ENCODE assay signal across 9 mouse cellular contexts in genomic region chr11:77850401-77851244, GRCm38 (mm10). TPM values are rescaled to one million over a fixed set of nuclear protein-coding genes. Genes with fewer than 3 reads are reported as not detected.
DNase-seq lines count a peak whose midpoint lies in the region; ATAC-seq and TF ChIP-seq lines count a peak whose summit lies in the region.
"Had no signal": no experiment of that assay in that cellular context is flagged by ENCODE, and none has a peak within 500 bp of the region (broad histone marks: within the 10 kb centered on the region; RNA-seq: fewer than 3 reads in every experiment).

No protein-coding gene starts in this region.

- no peak overlapping the region for H3K9ac ChIP-seq in neural tube, embryonic 11.5 days (ENCODE audit: low read length)
- peak overlapping the region; percentile 39; the same call in 1 of the 2 replicates for H3K9ac ChIP-seq in forebrain, embryonic 12.5 days
- H3K9ac ChIP-seq in intestine, embryonic 15.5 days = no peak overlapping the region
- H3K9ac ChIP-seq in midbrain, embryonic 13.5 days (replicated peaks) = peak overlapping the region; percentile 56
- no peak overlapping the region for H3K9ac ChIP-seq in liver, embryonic 11.5 days (ENCODE audit: low read depth, low read length)

- no peaks in the 10 kb centered on the region for H3K27me3 ChIP-seq in neural tube, embryonic 11.5 days (ENCODE audit: control insufficient read depth, insufficient read depth, low read length)
- H3K27me3 ChIP-seq in forebrain, embryonic 12.5 days = peaks cover 34% of the 10 kb centered on the region
- no peaks in the 10 kb centered on the region for H3K27me3 ChIP-seq in intestine, embryonic 15.5 days (replicated peaks)
- 0 out of 2 replicates have a peak, but pooled peaks cover 16% of the 10 kb centered on the region for H3K27me3 ChIP-seq in midbrain, embryonic 13.5 days
- H3K27me3 ChIP-seq in thymus, adult 2 months (ENCODE audit: control insufficient read depth, insufficient read depth, low read length) = no peaks in the 10 kb centered on the region
- H3K27me3 ChIP-seq in liver, embryonic 11.5 days (replicated peaks; ENCODE audit: control insufficient read depth, insufficient read depth, low read length) = no peaks in the 10 kb centered on the region
- H3K27me3 ChIP-seq: Patski had no signal

- H3K36me3 ChIP-seq in neural tube, embryonic 11.5 days (ENCODE audit: control insufficient read depth, insufficient read depth, low read length) = peaks cover 8% of the 10 kb centered on the region
- H3K36me3 ChIP-seq in forebrain, embryonic 12.5 days (replicated peaks) = peaks cover 58% of the 10 kb centered on the region
- peaks cover 18% of the 10 kb centered on the region; the same call in 1 of the 2 replicates for H3K36me3 ChIP-seq in intestine, embryonic 15.5 days
- H3K36me3 ChIP-seq in midbrain, embryonic 13.5 days = peaks cover 75% of the 10 kb centered on the region
- H3K36me3 ChIP-seq in thymus, adult 2 months (ENCODE audit: control insufficient read depth, insufficient read depth, low read length) = peaks cover 59% of the 10 kb centered on the region
- H3K36me3 ChIP-seq in liver, embryonic 11.5 days (ENCODE audit: control insufficient read depth, insufficient read depth, low read length) = peaks cover 39% of the 10 kb centered on the region

- no peak overlapping the region for H3K4me2 ChIP-seq in neural tube, embryonic 11.5 days (ENCODE audit: low read depth)
- H3K4me2 ChIP-seq in forebrain, embryonic 12.5 days = peak overlapping the region; percentile 27; the same call in 1 of the 2 replicates
- H3K4me2 ChIP-seq in intestine, embryonic 15.5 days (replicated peaks) = peak overlapping the region; percentile 18; the same call in 1 of the 2 replicates
- peak overlapping the region; percentile 41 for H3K4me2 ChIP-seq in midbrain, embryonic 13.5 days (replicated peaks)
- H3K4me2 ChIP-seq in liver, embryonic 11.5 days = no peak overlapping the region

- TF ChIP-seq POLR2A in thymus, adult 2 months (IDR thresholded peaks at IDR 0.05; ENCODE audit: control insufficient read depth, extremely low read depth, insufficient read depth, low read length, poor library complexity) = no peak

- H3K9me3 ChIP-seq in neural tube, embryonic 11.5 days (ENCODE audit: control insufficient read depth, low read length) = no peaks in the 10 kb centered on the region
- H3K9me3 ChIP-seq in forebrain, embryonic 12.5 days = no peaks in the 10 kb centered on the region
- H3K9me3 ChIP-seq in intestine, embryonic 15.5 days = no peaks in the 10 kb centered on the region
- no peaks in the 10 kb centered on the region for H3K9me3 ChIP-seq in midbrain, embryonic 13.5 days
- H3K9me3 ChIP-seq in liver, embryonic 11.5 days (ENCODE audit: control insufficient read depth, low read length) = no peaks in the 10 kb centered on the region

- H3K4me3 ChIP-seq in neural tube, embryonic 11.5 days (ENCODE audit: low read depth, low read length) = no peak overlapping the region
- peak overlapping the region; percentile 10; the same call in 1 of the 2 replicates for H3K4me3 ChIP-seq in forebrain, embryonic 12.5 days (replicated peaks)
- no peak overlapping the region for H3K4me3 ChIP-seq in intestine, embryonic 15.5 days (replicated peaks)
- peak overlapping the region; percentile 16; the same call in 1 of the 2 replicates for H3K4me3 ChIP-seq in midbrain, embryonic 13.5 days (replicated peaks)
- H3K4me3 ChIP-seq in thymus, adult 2 months (ENCODE audit: control insufficient read depth, insufficient read depth, low read length) = no peak overlapping the region
- no peak overlapping the region for H3K4me3 ChIP-seq in liver, embryonic 11.5 days (ENCODE audit: low read depth, low read length)

- peaks cover 26% of the 10 kb centered on the region for H3K4me1 ChIP-seq in neural tube, embryonic 11.5 days (ENCODE audit: control insufficient read depth, insufficient read depth, low read length)
- H3K4me1 ChIP-seq in forebrain, embryonic 12.5 days = peaks cover 68% of the 10 kb centered on the region
- H3K4me1 ChIP-seq in intestine, embryonic 15.5 days (replicated peaks) = peaks cover 34% of the 10 kb centered on the region
- peaks cover 81% of the 10 kb centered on the region for H3K4me1 ChIP-seq in midbrain, embryonic 13.5 days (replicated peaks)
- no peaks in the 10 kb centered on the region for H3K4me1 ChIP-seq in thymus, adult 2 months (replicated peaks; ENCODE audit: control insufficient read depth, insufficient read depth, low read length)
- H3K4me1 ChIP-seq in liver, embryonic 11.5 days (replicated peaks; ENCODE audit: control insufficient read depth, insufficient read depth, low read length) = no peaks in the 10 kb centered on the region; the same call in 1 of the 2 replicates

- H3K27ac ChIP-seq in neural tube, embryonic 11.5 days (ENCODE audit: low read depth, low read length) = peak overlapping the region; percentile 53; the same call in 1 of the 2 replicates
- peak overlapping the region; percentile 89 for H3K27ac ChIP-seq in forebrain, embryonic 12.5 days
- H3K27ac ChIP-seq in intestine, embryonic 15.5 days = 0 out of 2 replicates have a peak overlapping the region, but pooled peaks have one; percentile 24
- H3K27ac ChIP-seq in midbrain, embryonic 13.5 days = peak overlapping the region; percentile 95
- H3K27ac ChIP-seq in thymus, adult 2 months (ENCODE audit: control insufficient read depth, insufficient read depth, low read length) = no peak overlapping the region
- H3K27ac ChIP-seq in liver, embryonic 11.5 days (ENCODE audit: low read depth, low read length) = no peak overlapping the region

- peak; percentile 46 for DNase-seq in neural tube, embryonic 11.5 days (ENCODE audit: low spot score)
- DNase-seq in neural tube, embryonic 10.5 days (ENCODE audit: extremely low spot score, low spot score) = no peak
- no peak for DNase-seq in thymus, adult 2 months
- DNase-seq in liver, embryonic 11.5 days (ENCODE audit: low spot score) = no peak
- DNase-seq in spleen, postnatal 14 days (ENCODE audit: low spot score in 2 of 2) = no peak

- peak; percentile 67; the same call in 1 of the 2 replicates for ATAC-seq in neural tube, embryonic 11.5 days (ENCODE audit: insufficient read depth, low FRiP score, low TSS enrichment)
- ATAC-seq in forebrain, embryonic 12.5 days (ENCODE audit: low FRiP score) = peak; percentile 79
- peak; percentile 30; the same call in 1 of the 2 replicates for ATAC-seq in intestine, embryonic 15.5 days
- peak; percentile 92 for ATAC-seq in midbrain, embryonic 13.5 days
- ATAC-seq in liver, embryonic 11.5 days (replicated peaks; ENCODE audit: low FRiP score) = no peak
- ATAC-seq: Patski had no signal

- TF ChIP-seq CTCF in thymus, adult 2 months (IDR thresholded peaks at IDR 0.05; ENCODE audit: borderline replicate concordance, control insufficient read depth, extremely low read depth, insufficient read depth, low read length, poor library complexity) = no peak

- 34% methylated on average over 22 of the region's 24 CpGs for WGBS in neural tube, embryonic 11.5 days
- 41% methylated on average over 24 of the region's 24 CpGs for WGBS in forebrain, embryonic 12.5 days
- 44% methylated on average over 24 of the region's 24 CpGs for WGBS in intestine, embryonic 15.5 days
- 21% methylated on average over 24 of the region's 24 CpGs for WGBS in midbrain, embryonic 13.5 days
- WGBS in thymus, adult 2 months = 95% methylated on average over 24 of the region's 24 CpGs
- 71% methylated on average over 24 of the region's 24 CpGs for WGBS in liver, embryonic 11.5 days

RNA-seq across cellular contexts. Expression of gene Pipox, which starts 43.3 kb away (rescaled TPM):
- polyA plus RNA-seq in neural tube, embryonic 11.5 days (2014; fragmentation: Nextera tagmentation; extraction: Ambion mirVana) = 2.6 and 4.0 TPM in 2 replicates
- polyA plus RNA-seq in forebrain, embryonic 12.5 days (2016; fragmentation: Nextera tagmentation; extraction: Ambion mirVana) = 14.5 and 16.5 TPM in 2 replicates
- 29.8 and 36.1 TPM in 2 replicates for polyA plus RNA-seq in intestine, embryonic 15.5 days (2015; fragmentation: Nextera tagmentation; extraction: Ambion mirVana)
- 8.6 and 11.0 TPM in 2 replicates for polyA plus RNA-seq in midbrain, embryonic 13.5 days (2015; fragmentation: Nextera tagmentation; extraction: Ambion mirVana)
- 5.1 and 6.5 TPM in 2 replicates for polyA plus RNA-seq in thymus, adult 2 months (2012; rRNA removed)
- polyA plus RNA-seq in liver, embryonic 11.5 days (2014; fragmentation: Nextera tagmentation; extraction: Ambion mirVana) = 6.9 and 7.2 TPM in 2 replicates

Comparison
In these comparisons a context has a peak if more than half of its experiments do, and no peak if none do; other contexts are left out.
1. H3K27ac ChIP-seq: peak in neural tube, embryonic 11.5 days (single experiment), forebrain, embryonic 12.5 days (single experiment), intestine, embryonic 15.5 days (single experiment) and midbrain, embryonic 13.5 days (single experiment); none in thymus, adult 2 months (single experiment) and liver, embryonic 11.5 days (single experiment).
2. H3K4me2 ChIP-seq: peak in forebrain, embryonic 12.5 days (single experiment), intestine, embryonic 15.5 days (single experiment) and midbrain, embryonic 13.5 days (single experiment); none in neural tube, embryonic 11.5 days (single experiment) and liver, embryonic 11.5 days (single experiment).
3. H3K4me3 ChIP-seq: peak in forebrain, embryonic 12.5 days (single experiment) and midbrain, embryonic 13.5 days (single experiment); none in neural tube, embryonic 11.5 days (single experiment), intestine, embryonic 15.5 days (single experiment), thymus, adult 2 months (single experiment) and liver, embryonic 11.5 days (single experiment).
4. H3K9ac ChIP-seq: peak in forebrain, embryonic 12.5 days (single experiment) and midbrain, embryonic 13.5 days (single experiment); none in neural tube, embryonic 11.5 days (single experiment), intestine, embryonic 15.5 days (single experiment) and liver, embryonic 11.5 days (single experiment).